In the genomic region with DNA sequence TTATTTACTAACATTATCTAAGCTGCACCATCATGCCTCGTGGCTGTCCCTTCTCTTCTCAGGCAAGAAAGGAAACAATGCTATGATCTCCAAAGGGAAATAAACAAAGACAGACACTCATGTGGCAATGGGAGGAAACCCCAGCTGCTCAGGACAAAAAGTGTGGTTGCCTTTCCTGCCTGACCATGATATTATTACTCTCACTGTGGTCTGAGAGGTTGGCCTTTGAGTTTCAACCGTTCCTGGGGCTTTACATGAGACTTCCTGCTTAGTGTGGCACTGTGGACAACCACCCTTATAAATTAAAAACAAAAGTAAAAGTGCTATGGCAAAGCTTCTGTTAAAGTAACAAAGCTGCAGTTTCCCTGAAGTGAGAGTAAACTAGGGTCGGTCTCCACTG, we compare ENCODE assay signal across 19 mouse cellular contexts.
"Had no signal": no experiment of that assay in that cellular context is flagged by ENCODE, and none has a peak within 500 bp of the region (broad histone marks: within the 10 kb centered on the region; RNA-seq: fewer than 3 reads in every experiment).

No protein-coding gene starts in this region.

- DNase-seq: kidney, adult 11 months; kidney, postnatal 25 days; layer of hippocampus, postnatal 36 days; liver, embryonic 13.5 days; lung, embryonic 14.5 days; retina, postnatal 1 day; right cerebral cortex, postnatal 25 days; thymus, adult 18-20 months; thymus, postnatal 14 days; thymus, postnatal 4 days had no signal

- H3K4me3 ChIP-seq: intestine, embryonic 15.5 days; left cerebral cortex, adult 2 months; liver, embryonic 13.5 days; midbrain, embryonic 12.5 days; midbrain, embryonic 15.5 days; neural tube, embryonic 13.5 days; stomach, embryonic 15.5 days had no signal

- H3K4me2 ChIP-seq: intestine, embryonic 15.5 days; liver, embryonic 13.5 days; lung, embryonic 14.5 days; midbrain, embryonic 12.5 days; midbrain, embryonic 15.5 days; neural tube, embryonic 13.5 days; stomach, embryonic 15.5 days had no signal

- H3K9ac ChIP-seq: intestine, embryonic 15.5 days; liver, embryonic 13.5 days; lung, embryonic 14.5 days; midbrain, embryonic 12.5 days; midbrain, embryonic 15.5 days; neural tube, embryonic 13.5 days; stomach, embryonic 15.5 days had no signal

- ATAC-seq: intestine, embryonic 15.5 days; lung, postnatal 0 days; midbrain, embryonic 15.5 days had no signal

- H3K27me3 ChIP-seq: intestine, embryonic 15.5 days; liver, embryonic 13.5 days; midbrain, embryonic 12.5 days; midbrain, embryonic 15.5 days; stomach, embryonic 15.5 days had no signal

- H3K27ac ChIP-seq: intestine, embryonic 15.5 days; kidney, postnatal 0 days; left cerebral cortex, adult 2 months; liver, embryonic 13.5 days; macrophage; midbrain, embryonic 12.5 days; midbrain, embryonic 15.5 days; neural tube, embryonic 13.5 days; stomach, embryonic 15.5 days had no signal

- H3K4me1 ChIP-seq: intestine, embryonic 15.5 days; liver, embryonic 13.5 days; midbrain, embryonic 12.5 days; midbrain, embryonic 15.5 days; neural tube, embryonic 13.5 days; stomach, embryonic 15.5 days had no signal

- H3K9me3 ChIP-seq: intestine, embryonic 15.5 days; liver, embryonic 13.5 days; midbrain, embryonic 12.5 days; midbrain, embryonic 15.5 days; neural tube, embryonic 13.5 days; stomach, embryonic 15.5 days had no signal

- H3K36me3 ChIP-seq: intestine, embryonic 15.5 days; liver, embryonic 13.5 days; midbrain, embryonic 12.5 days; midbrain, embryonic 15.5 days; neural tube, embryonic 13.5 days; stomach, embryonic 15.5 days had no signal
